Mouse (Mus musculus): Measurements from ENCODE around the gene Cfap54.
A peak's percentile ranks its signal among the peaks of the same experiment; 100 is the strongest.

Cfap54 gene

GRCm38 (mm10) chr10:93081133-93081779 is at the start of gene Cfap54:
Gene Cfap54, minus strand, starts transcription at chr10:93081618.
- ATAC-seq (ENCODE audit: insufficient number of reproducible peaks, low FRiP score, low TSS enrichment), result peak; percentile 93

GRCm38 (mm10) chr10:93130456-93130940 is 49.1 kb upstream of the Cfap54 start:
- ATAC-seq (ENCODE audit: insufficient number of reproducible peaks, low FRiP score, low TSS enrichment), result no peak

- no peak for ATAC-seq (ENCODE audit: insufficient number of reproducible peaks, low FRiP score, low TSS enrichment)
Measured at GRCm38 (mm10) chr10:93129904-93130455, 48.6 kb upstream of the Cfap54 start.

GRCm38 (mm10) chr10:93129345-93129744 is 47.9 kb upstream of the Cfap54 start:
- no peak for ATAC-seq (ENCODE audit: insufficient number of reproducible peaks, low FRiP score, low TSS enrichment)

GRCm38 (mm10) chr10:93128566-93128965 is 47.1 kb upstream of the Cfap54 start:
- ATAC-seq (ENCODE audit: insufficient number of reproducible peaks, low FRiP score, low TSS enrichment), result no peak

- ATAC-seq (ENCODE audit: insufficient number of reproducible peaks, low FRiP score, low TSS enrichment), result no peak
Measured at GRCm38 (mm10) chr10:93126025-93126424, 44.6 kb upstream of the Cfap54 start.

- ATAC-seq (ENCODE audit: insufficient number of reproducible peaks, low FRiP score, low TSS enrichment), result no peak
Measured at GRCm38 (mm10) chr10:93123957-93124613, 42.7 kb upstream of the Cfap54 start.

GRCm38 (mm10) chr10:93123310-93123709 is 41.9 kb upstream of the Cfap54 start:
- no peak for ATAC-seq (ENCODE audit: insufficient number of reproducible peaks, low FRiP score, low TSS enrichment)

GRCm38 (mm10) chr10:93122399-93123184 is 41.2 kb upstream of the Cfap54 start:
- no peak for ATAC-seq (ENCODE audit: insufficient number of reproducible peaks, low FRiP score, low TSS enrichment)

- no peak for ATAC-seq (ENCODE audit: insufficient number of reproducible peaks, low FRiP score, low TSS enrichment)
Measured at GRCm38 (mm10) chr10:93121262-93121860, 39.9 kb upstream of the Cfap54 start.

- ATAC-seq (ENCODE audit: insufficient number of reproducible peaks, low FRiP score, low TSS enrichment), result no peak
Measured at GRCm38 (mm10) chr10:93119809-93120208, 38.4 kb upstream of the Cfap54 start.

GRCm38 (mm10) chr10:93116636-93117035 is 35.2 kb upstream of the Cfap54 start:
- ATAC-seq (ENCODE audit: insufficient number of reproducible peaks, low FRiP score, low TSS enrichment), result no peak

- no peak for ATAC-seq (ENCODE audit: insufficient number of reproducible peaks, low FRiP score, low TSS enrichment)
Measured at GRCm38 (mm10) chr10:93115743-93116142, 34.3 kb upstream of the Cfap54 start.

- no peak for ATAC-seq (ENCODE audit: insufficient number of reproducible peaks, low FRiP score, low TSS enrichment)
Measured at GRCm38 (mm10) chr10:93114782-93115181, 33.4 kb upstream of the Cfap54 start.

GRCm38 (mm10) chr10:93113968-93114367 is 32.5 kb upstream of the Cfap54 start:
- ATAC-seq (ENCODE audit: insufficient number of reproducible peaks, low FRiP score, low TSS enrichment), result no peak

- no peak for ATAC-seq (ENCODE audit: insufficient number of reproducible peaks, low FRiP score, low TSS enrichment)
Measured at GRCm38 (mm10) chr10:93112021-93112420, 30.6 kb upstream of the Cfap54 start.

GRCm38 (mm10) chr10:93111412-93111811 is 30.0 kb upstream of the Cfap54 start:
- ATAC-seq (ENCODE audit: insufficient number of reproducible peaks, low FRiP score, low TSS enrichment), result no peak

GRCm38 (mm10) chr10:93105358-93105757 is 23.9 kb upstream of the Cfap54 start:
- ATAC-seq (ENCODE audit: insufficient number of reproducible peaks, low FRiP score, low TSS enrichment), result no peak

- no peak for ATAC-seq (ENCODE audit: insufficient number of reproducible peaks, low FRiP score, low TSS enrichment)
Measured at GRCm38 (mm10) chr10:93104357-93104756, 22.9 kb upstream of the Cfap54 start.

GRCm38 (mm10) chr10:93103676-93104075 is 22.3 kb upstream of the Cfap54 start:
- no peak for ATAC-seq (ENCODE audit: insufficient number of reproducible peaks, low FRiP score, low TSS enrichment)

Measured in cerebellum, adult (tissue).